Mouse (Mus musculus) liver, embryonic 14.5 days (tissue): ENCODE measurements at regions not wholly inside any gene's neighbourhood (a gene's known extent, or its start where the extent isn't known, plus 50 kb on each side); places are given as distances from the start of the nearest gene placed in this dataset.

ENCODE experiments used
- ATAC-seq: fragments of 200-750 bp; cut with Nextera tagmentation; 2 replicates; pipeline ENCODE4 v1.8.0; 2017; ENCODE audit warnings: moderate number of reproducible peaks, mild to moderate bottlenecking, moderate library complexity; ENCODE audit not compliant: insufficient read depth
- DNase-seq, 3 experiments: peaks; one replicate each; pipeline ENCODE4 v3.0.0-alpha.2; 2012 to 2013; ENCODE audit warnings: low read depth in 3 of 3, low spot score in 3 of 3
- H3K27ac ChIP-seq: fragments of 300-500 bp; sonication (generic); 2 replicates; pipeline ENCODE4 v1.5.1; 2014; ENCODE audit warnings: moderate library complexity, mild to moderate bottlenecking, control low read depth, inconsistent platforms
- H3K27me3 ChIP-seq: fragments of 300-500 bp; sonication (generic); 2 replicates; pipeline ENCODE4 v1.6.1; 2014; ENCODE audit warnings: mild to moderate bottlenecking, low read length, moderate library complexity; ENCODE audit not compliant: control insufficient read depth, insufficient read depth
- H3K36me3 ChIP-seq: fragments of 300-500 bp; sonication (generic); replicated peaks from 2 replicates; pipeline ENCODE4 v1.6.1; 2014; ENCODE audit warnings: low read depth; ENCODE audit not compliant: control insufficient read depth, insufficient read depth
- H3K4me1 ChIP-seq, 2 experiments: fragments of 200-500 bp in 1 of 2; fragments of 300-500 bp in 1 of 2; sonication (generic) in 1 of 2; replicated peaks; 2 replicates each; pipeline ENCODE4 v1.6.1; 2012 to 2014; ENCODE audit warnings: antibody characterized with exemption in 1 of 2, inconsistent platforms in 1 of 2, low read length in 1 of 2; ENCODE audit not compliant: control insufficient read depth in 2 of 2, insufficient read depth in 2 of 2
- H3K4me2 ChIP-seq: fragments of 300-500 bp; sonication (generic); 2 replicates; pipeline ENCODE4 v1.6.1; 2014; ENCODE audit warnings: low read depth, mild to moderate bottlenecking, control low read depth, moderate library complexity
- H3K4me3 ChIP-seq, 2 experiments: fragments of 200-500 bp in 1 of 2; fragments of 300-500 bp in 1 of 2; sonication (generic) in 1 of 2; 2 replicates each; pipeline ENCODE4 v1.5.1; 2012 to 2014; ENCODE audit warnings: low read depth in 2 of 2, low read length in 2 of 2, mild to moderate bottlenecking in 2 of 2, control low read depth in 1 of 2, inconsistent platforms in 1 of 2, moderate library complexity in 1 of 2; ENCODE audit not compliant: insufficient read depth in 1 of 2
- H3K9ac ChIP-seq: fragments of 300-500 bp; sonication (generic); replicated peaks from 2 replicates; pipeline ENCODE4 v1.6.1; 2014; ENCODE audit warnings: mild to moderate bottlenecking, control low read depth, moderate library complexity
- H3K9me3 ChIP-seq: fragments of 300-500 bp; sonication (generic); 2 replicates; pipeline ENCODE4 v1.6.1; 2016; ENCODE audit warnings: low read length, mixed read lengths; ENCODE audit not compliant: control insufficient read depth
- CTCF ChIP-seq: IDR thresholded peaks from 2 replicates; pipeline ENCODE4 v1.5.1; 2016; ENCODE audit warnings: antibody characterized with exemption, low read depth, control low read depth
- EP300 ChIP-seq: IDR thresholded peaks from 2 replicates; pipeline ENCODE4 v1.6.1; 2016; ENCODE audit warnings: antibody characterized with exemption, low read depth
- WGBS: fragments of 180-500 bp; shearing (Covaris S2); extraction: QIAGEN DNeasy Blood & Tissue Kit; methylation state at CpG from one replicate; pipeline ENCODE4 v1.1.7; 2014; ENCODE audit not compliant: insufficient replicate concordance; 5-methylcytosine and 5-hydroxymethylcytosine counted together

GRCm38 (mm10) chr6:112556401-112557165 lies 66.8 kb upstream of the Oxtr start:
- Histone ChIP-seq H3K36me3 (no peaks in the 10 kb centered on the region), H3K27me3 (no peaks in the 10 kb centered on the region), H3K4me1 (no peaks in the 10 kb centered on the region), H3K9ac (no peak overlapping the region), H3K4me3 (no peak overlapping the region), H3K9me3 (no peaks in the 10 kb centered on the region), H3K27ac (no peak overlapping the region), H3K4me2 (no peak overlapping the region)
- DNase-seq (no peak), ATAC-seq (no peak)
- 58% methylated on average over 4 of the region's 4 CpGs for WGBS
- no peak for TF ChIP-seq EP300
- TF ChIP-seq CTCF = no peak

- no peak for TF ChIP-seq EP300
- TF ChIP-seq CTCF = no peak
- Histone ChIP-seq H3K4me1 (no peaks in the 10 kb centered on the region), H3K9me3 (no peaks in the 10 kb centered on the region), H3K4me2 (no peak overlapping the region), H3K36me3 (no peaks in the 10 kb centered on the region), H3K9ac (no peak overlapping the region), H3K4me3 (no peak overlapping the region), H3K27me3 (no peaks in the 10 kb centered on the region), H3K27ac (no peak overlapping the region)
- no peak for ATAC-seq
- DNase-seq = no peak
- 71% methylated on average over 4 of the region's 4 CpGs for WGBS
Measured at GRCm38 (mm10) chr6:112554091-112554490, 64.3 kb upstream of the Oxtr start.

- TF ChIP-seq EP300 (no peak), CTCF (no peak)
- no peak for DNase-seq
- Histone ChIP-seq H3K27me3 (no peaks in the 10 kb centered on the region), H3K9ac (no peak overlapping the region), H3K9me3 (no peaks in the 10 kb centered on the region), H3K4me2 (no peak overlapping the region), H3K4me1 (no peaks in the 10 kb centered on the region), H3K27ac (no peak overlapping the region), H3K4me3 (no peak overlapping the region), H3K36me3 (no peaks in the 10 kb centered on the region)
- 57% methylated on average over 5 of the region's 5 CpGs for WGBS
- no peak for ATAC-seq
Measured at GRCm38 (mm10) chr6:112553231-112553920, 63.6 kb upstream of the Oxtr start.

- Histone ChIP-seq H3K36me3 (no peaks in the 10 kb centered on the region), H3K4me3 (no peak overlapping the region), H3K27me3 (no peaks in the 10 kb centered on the region), H3K4me2 (no peak overlapping the region), H3K27ac (no peak overlapping the region), H3K4me1 (no peaks in the 10 kb centered on the region), H3K9me3 (no peaks in the 10 kb centered on the region), H3K9ac (no peak overlapping the region)
- DNase-seq (no peak), ATAC-seq (no peak)
- TF ChIP-seq CTCF = no peak
- no peak for TF ChIP-seq EP300
- WGBS = 63% methylated on average over 4 of the region's 4 CpGs
Measured at GRCm38 (mm10) chr6:112552560-112552959, 62.8 kb upstream of the Oxtr start.

- Histone ChIP-seq H3K4me1 (no peaks in the 10 kb centered on the region), H3K36me3 (no peaks in the 10 kb centered on the region), H3K4me2 (no peak overlapping the region), H3K27me3 (no peaks in the 10 kb centered on the region), H3K27ac (no peak overlapping the region), H3K4me3 (no peak overlapping the region), H3K9me3 (no peaks in the 10 kb centered on the region), H3K9ac (no peak overlapping the region)
- no peak for TF ChIP-seq CTCF
- 60% methylated on average over 4 of the region's 4 CpGs for WGBS
- no peak for DNase-seq
- no peak for ATAC-seq
Measured at GRCm38 (mm10) chr6:112551298-112551697, 61.6 kb upstream of the Oxtr start.
